Mouse (Mus musculus) forelimb bud, embryonic 11.5 days (tissue): Measurements from ENCODE around the gene Fgf2.

Experiments used
- DNase-seq: peaks from one replicate; pipeline ENCODE4 v3.0.0-alpha.2; 2012; ENCODE audit warnings: low read depth, low spot score

Fgf2 gene

GRCm38 (mm10) chr3:37414413-37414960 lies 66.3 kb downstream of the Fgf2 start:
- DNase-seq = peak; percentile 78

- no peak for DNase-seq
Measured at GRCm38 (mm10) chr3:37418341-37418740, 70.2 kb downstream of the Fgf2 start.

GRCm38 (mm10) chr3:37418961-37419457 lies 70.9 kb downstream of the Fgf2 start:
- peak; percentile 17 for DNase-seq

GRCm38 (mm10) chr3:37419458-37419991 lies 71.4 kb downstream of the Fgf2 start, which contains the start of gene Spata5:
Gene Spata5 (plus strand): TSS chr3:37419896.
- DNase-seq = peak; percentile 100

- DNase-seq = peak; percentile 98
Measured at GRCm38 (mm10) chr3:37420072-37420471, 71.9 kb downstream of the Fgf2 start, which contains the start of gene Nudt6. Gene Nudt6 (minus strand): TSS chr3:37420211.

- no peak for DNase-seq
Measured at GRCm38 (mm10) chr3:37420641-37421040, 72.5 kb downstream of the Fgf2 start.

GRCm38 (mm10) chr3:37421179-37421578 lies 73.0 kb downstream of the Fgf2 start:
- no peak for DNase-seq

- no peak for DNase-seq
Measured at GRCm38 (mm10) chr3:37426069-37426468, 77.9 kb downstream of the Fgf2 start.

GRCm38 (mm10) chr3:37430359-37430758 lies 82.2 kb downstream of the Fgf2 start:
- no peak for DNase-seq

GRCm38 (mm10) chr3:37439770-37440169 lies 91.6 kb downstream of the Fgf2 start:
- no peak for DNase-seq

GRCm38 (mm10) chr3:37443409-37443808 lies 95.3 kb downstream of the Fgf2 start:
- DNase-seq = no peak

- DNase-seq = no peak
Measured at GRCm38 (mm10) chr3:37455992-37456391, 107.8 kb downstream of the Fgf2 start.
